Mouse (Mus musculus): ENCODE measurements around the gene Uspl1.

DNA sequence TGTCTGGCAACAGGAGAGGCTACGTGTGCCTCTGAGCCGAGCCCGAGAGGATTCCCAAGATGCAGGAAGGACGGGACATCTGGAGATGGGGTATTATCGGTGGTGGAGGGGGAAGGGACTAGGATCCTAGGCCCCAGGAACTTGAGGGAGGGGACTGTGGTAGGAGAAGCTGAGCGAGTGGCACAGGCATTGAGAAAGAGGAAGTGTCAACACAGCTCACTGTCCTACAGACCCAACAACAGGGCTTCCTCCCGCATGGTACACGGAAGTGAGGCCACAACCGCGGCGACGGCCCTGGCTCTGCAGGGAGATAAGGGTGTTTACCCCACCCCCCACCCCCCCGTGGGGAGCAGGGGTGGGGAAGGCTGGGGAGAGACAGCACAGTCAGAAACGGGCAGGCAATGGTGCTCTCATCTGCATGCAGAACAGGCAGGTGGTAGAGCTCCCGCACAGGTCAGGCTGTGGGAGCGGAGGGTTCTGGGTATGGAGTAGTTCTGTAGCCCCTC lies 61.9 kb downstream of the Uspl1 start:
- TF ChIP-seq CTCF (IDR thresholded peaks at IDR 0.05; ENCODE audit: borderline replicate concordance, extremely low read depth, insufficient read depth, insufficient read length) (no peak), POLR2A (IDR thresholded peaks at IDR 0.05; ENCODE audit: borderline replicate concordance, extremely low read depth, insufficient read depth, insufficient read length, poor library complexity, severe bottlenecking) (no peak)

All from brain, embryonic 14.5 days (tissue).